Mouse (Mus musculus): ENCODE data around the gene Daxx. TPM values are rescaled to one million over a fixed set of nuclear protein-coding genes. Genes with fewer than 3 reads are reported as not detected.

Daxx gene
- polyA plus RNA-seq, 1 experiment from 2014 or later: 33.4 TPM

- Histone ChIP-seq H3K9me3 (replicated peaks; ENCODE audit: low read length) (no peaks in the 10 kb centered on the region), H3K9ac (ENCODE audit: low read depth, low read length) (no peak overlapping the region), H3K4me3 (replicated peaks; ENCODE audit: low read depth, low read length) (no peak overlapping the region), H3K36me3 (ENCODE audit: insufficient read depth, low read length) (peaks cover 24% of the 10 kb centered on the region), H3K27ac (no peak overlapping the region), H3K4me1 (replicated peaks; ENCODE audit: insufficient read depth, low read length) (peaks cover 7% of the 10 kb centered on the region; the same call in 1 of the 2 replicates), H3K27me3 (ENCODE audit: insufficient read depth, low read length) (no peaks in the 10 kb centered on the region), H3K4me2 (ENCODE audit: low read length) (no peak overlapping the region)
- no peak for TF ChIP-seq CTCF (IDR thresholded peaks at IDR 0.05; ENCODE audit: low read depth)
- ATAC-seq (replicated peaks; ENCODE audit: low FRiP score, low read depth): no peak
- no peak for DNase-seq (ENCODE audit: low spot score)
- 86% methylated on average over 15 of the region's 15 CpGs for WGBS
Measured at GRCm38 (mm10) chr17:33936993-33937392, 27.8 kb downstream of the Daxx start.

- H3K4me1 ChIP-seq (replicated peaks; ENCODE audit: insufficient read depth, low read length): peaks cover 7% of the 10 kb centered on the region; the same call in 1 of the 2 replicates
- no peak overlapping the region for H3K27ac ChIP-seq
- DNase-seq (ENCODE audit: low spot score) (no peak), ATAC-seq (replicated peaks; ENCODE audit: low FRiP score, low read depth) (no peak)
- TF ChIP-seq CTCF (IDR thresholded peaks at IDR 0.05; ENCODE audit: low read depth): no peak
- no peaks in the 10 kb centered on the region for H3K9me3 ChIP-seq (replicated peaks; ENCODE audit: low read length)
- no peak overlapping the region for H3K4me2 ChIP-seq (ENCODE audit: low read length)
- H3K36me3 ChIP-seq (ENCODE audit: insufficient read depth, low read length): peaks cover 16% of the 10 kb centered on the region
- H3K27me3 ChIP-seq (ENCODE audit: insufficient read depth, low read length): no peaks in the 10 kb centered on the region
- no peak overlapping the region for H3K4me3 ChIP-seq (replicated peaks; ENCODE audit: low read depth, low read length)
- no peak overlapping the region for H3K9ac ChIP-seq (ENCODE audit: low read depth, low read length)
- WGBS: 69% methylated on average over 11 of the region's 11 CpGs
Measured at GRCm38 (mm10) chr17:33938783-33939182, 29.6 kb downstream of the Daxx start.

GRCm38 (mm10) chr17:33940206-33940805 is 31.1 kb downstream of the Daxx start, which contains the start of the genes Pfdn6 and Wdr46:
Gene Pfdn6 (minus strand): TSS chr17:33940343.
Gene Wdr46 (plus strand): TSS chr17:33940660.
- H3K9ac ChIP-seq (ENCODE audit: low read depth, low read length): peak within 1 kb of the TSS; percentile 83
- H3K4me3 ChIP-seq (replicated peaks; ENCODE audit: low read depth, low read length): peak within 1 kb of the TSS; percentile 63
- no peak within 1 kb of the TSS; the same call in 1 of the 2 replicates for H3K27ac ChIP-seq
- H3K4me2 ChIP-seq (ENCODE audit: low read length): peak within 1 kb of the TSS; percentile 95
- WGBS: under 1% methylated on average over 36 of the region's 36 CpGs
- peaks cover 7% of the 10 kb centered on the region; the same call in 1 of the 2 replicates for H3K4me1 ChIP-seq (replicated peaks; ENCODE audit: insufficient read depth, low read length)
- H3K36me3 ChIP-seq (ENCODE audit: insufficient read depth, low read length): peaks cover 22% of the 10 kb centered on the region
- DNase-seq (ENCODE audit: low spot score) (peak; percentile 97), ATAC-seq (replicated peaks; ENCODE audit: low FRiP score, low read depth) (peak; percentile 74)
- TF ChIP-seq CTCF (IDR thresholded peaks at IDR 0.05; ENCODE audit: low read depth): no peak
- no peaks in the 10 kb centered on the region for H3K9me3 ChIP-seq (replicated peaks; ENCODE audit: low read length)
- H3K27me3 ChIP-seq (ENCODE audit: insufficient read depth, low read length): no peaks in the 10 kb centered on the region

GRCm38 (mm10) chr17:33940981-33941380 is 31.8 kb downstream of the Daxx start:
- ATAC-seq (replicated peaks; ENCODE audit: low FRiP score, low read depth) (no peak), DNase-seq (ENCODE audit: low spot score) (no peak)
- WGBS: 2% methylated on average over 26 of the region's 26 CpGs
- Histone ChIP-seq H3K9me3 (replicated peaks; ENCODE audit: low read length) (no peaks in the 10 kb centered on the region), H3K36me3 (ENCODE audit: insufficient read depth, low read length) (peaks cover 16% of the 10 kb centered on the region), H3K27me3 (ENCODE audit: insufficient read depth, low read length) (no peaks in the 10 kb centered on the region), H3K4me3 (replicated peaks; ENCODE audit: low read depth, low read length) (peak overlapping the region; percentile 63), H3K4me1 (replicated peaks; ENCODE audit: insufficient read depth, low read length) (peaks cover 7% of the 10 kb centered on the region; the same call in 1 of the 2 replicates), H3K9ac (ENCODE audit: low read depth, low read length) (peak overlapping the region; percentile 83), H3K27ac (no peak overlapping the region), H3K4me2 (ENCODE audit: low read length) (peak overlapping the region; percentile 95)
- no peak for TF ChIP-seq CTCF (IDR thresholded peaks at IDR 0.05; ENCODE audit: low read depth)

GRCm38 (mm10) chr17:33941381-33941780 is 32.2 kb downstream of the Daxx start:
- peaks cover 7% of the 10 kb centered on the region; the same call in 1 of the 2 replicates for H3K4me1 ChIP-seq (replicated peaks; ENCODE audit: insufficient read depth, low read length)
- peak overlapping the region; percentile 95 for H3K4me2 ChIP-seq (ENCODE audit: low read length)
- 57% methylated on average over 19 of the region's 19 CpGs for WGBS
- H3K4me3 ChIP-seq (replicated peaks; ENCODE audit: low read depth, low read length): peak overlapping the region; percentile 63
- H3K27me3 ChIP-seq (ENCODE audit: insufficient read depth, low read length): no peaks in the 10 kb centered on the region
- ATAC-seq (replicated peaks; ENCODE audit: low FRiP score, low read depth): no peak
- H3K9ac ChIP-seq (ENCODE audit: low read depth, low read length): peak overlapping the region; percentile 83
- no peaks in the 10 kb centered on the region for H3K9me3 ChIP-seq (replicated peaks; ENCODE audit: low read length)
- peaks cover 16% of the 10 kb centered on the region for H3K36me3 ChIP-seq (ENCODE audit: insufficient read depth, low read length)
- no peak for DNase-seq (ENCODE audit: low spot score)
- no peak for TF ChIP-seq CTCF (IDR thresholded peaks at IDR 0.05; ENCODE audit: low read depth)
- H3K27ac ChIP-seq: no peak overlapping the region

- Histone ChIP-seq H3K36me3 (ENCODE audit: insufficient read depth, low read length) (peaks cover 10% of the 10 kb centered on the region; the same call in 1 of the 2 replicates), H3K4me1 (replicated peaks; ENCODE audit: insufficient read depth, low read length) (peaks cover 7% of the 10 kb centered on the region; the same call in 1 of the 2 replicates), H3K9ac (ENCODE audit: low read depth, low read length) (no peak overlapping the region), H3K27ac (no peak overlapping the region), H3K4me2 (ENCODE audit: low read length) (no peak overlapping the region), H3K4me3 (replicated peaks; ENCODE audit: low read depth, low read length) (no peak overlapping the region), H3K27me3 (ENCODE audit: insufficient read depth, low read length) (no peaks in the 10 kb centered on the region), H3K9me3 (replicated peaks; ENCODE audit: low read length) (no peaks in the 10 kb centered on the region)
- 92% methylated on average over 15 of the region's 15 CpGs for WGBS
- TF ChIP-seq CTCF (IDR thresholded peaks at IDR 0.05; ENCODE audit: low read depth): no peak
- DNase-seq (ENCODE audit: low spot score): no peak
- ATAC-seq (replicated peaks; ENCODE audit: low FRiP score, low read depth): no peak
Measured at GRCm38 (mm10) chr17:33943454-33943853, 34.2 kb downstream of the Daxx start.

Data from kidney, postnatal 0 days (tissue).